Comparison of ENCODE assay signal across 18 mouse cellular contexts in the genomic region with DNA sequence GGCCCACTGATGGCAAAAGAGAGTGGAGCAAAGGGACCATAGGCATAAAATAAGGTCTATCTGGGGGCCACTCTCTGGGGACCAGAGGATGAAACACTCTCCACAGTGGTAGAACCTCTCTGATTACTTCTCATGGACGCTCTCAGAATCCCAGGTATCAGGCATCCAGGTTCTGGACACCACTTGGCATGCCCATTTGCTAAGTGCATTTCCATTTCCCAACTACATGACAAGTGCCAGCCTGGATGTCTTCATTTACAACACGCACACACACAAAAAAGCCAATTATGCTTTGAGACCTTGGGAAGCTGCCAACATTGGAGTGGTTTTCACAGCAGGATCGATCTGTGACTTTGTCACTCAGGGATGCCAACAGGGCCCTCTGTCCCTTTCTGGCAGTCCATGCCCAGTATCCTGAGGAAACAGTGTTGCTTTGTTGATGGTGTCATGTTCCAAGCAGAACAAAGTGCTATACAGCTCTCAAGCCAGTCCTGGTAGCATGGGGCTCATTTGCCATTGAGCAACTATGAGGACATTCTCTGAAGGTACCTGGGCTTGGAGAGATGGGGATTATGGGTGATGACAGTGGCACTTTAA.
DNase-seq lines count a peak whose midpoint lies in the region; ATAC-seq and TF ChIP-seq lines count a peak whose summit lies in the region.
"Had no signal": no experiment of that assay in that cellular context is flagged by ENCODE, and none has a peak within 500 bp of the region (broad histone marks: within the 10 kb centered on the region; RNA-seq: fewer than 3 reads in every experiment).

No protein-coding gene starts in this region.

- TF ChIP-seq CTCF in midbrain, postnatal 0 days (IDR thresholded peaks at IDR 0.05): no peak

- no peak overlapping the region for H3K4me2 ChIP-seq in hindbrain, embryonic 14.5 days (replicated peaks)
- no peak overlapping the region for H3K4me2 ChIP-seq in hindbrain, embryonic 12.5 days (replicated peaks)
- no peak overlapping the region for H3K4me2 ChIP-seq in midbrain, embryonic 11.5 days
- no peak overlapping the region for H3K4me2 ChIP-seq in midbrain, embryonic 13.5 days (replicated peaks)
- no peak overlapping the region for H3K4me2 ChIP-seq in midbrain, postnatal 0 days (ENCODE audit: low read depth, low read length, poor library complexity, severe bottlenecking)
- H3K4me2 ChIP-seq: embryonic facial prominence, embryonic 15.5 days; intestine, embryonic 15.5 days; midbrain, embryonic 12.5 days; neural tube, embryonic 13.5 days had no signal

- H3K9me3 ChIP-seq in hindbrain, embryonic 14.5 days (ENCODE audit: control insufficient read depth, low read length): no peaks in the 10 kb centered on the region
- no peaks in the 10 kb centered on the region for H3K9me3 ChIP-seq in hindbrain, embryonic 12.5 days (replicated peaks)
- no peaks in the 10 kb centered on the region for H3K9me3 ChIP-seq in midbrain, embryonic 11.5 days (ENCODE audit: control insufficient read depth, low read length)
- no peaks in the 10 kb centered on the region for H3K9me3 ChIP-seq in midbrain, embryonic 13.5 days
- H3K9me3 ChIP-seq in midbrain, postnatal 0 days (ENCODE audit: low read length): no peaks in the 10 kb centered on the region
- H3K9me3 ChIP-seq: embryonic facial prominence, embryonic 15.5 days; intestine, embryonic 15.5 days; midbrain, embryonic 12.5 days; neural tube, embryonic 13.5 days had no signal

- H3K36me3 ChIP-seq in hindbrain, embryonic 14.5 days (replicated peaks; ENCODE audit: control insufficient read depth, insufficient read depth): peaks cover 33% of the 10 kb centered on the region
- H3K36me3 ChIP-seq in hindbrain, embryonic 12.5 days: peaks cover 52% of the 10 kb centered on the region
- H3K36me3 ChIP-seq in midbrain, embryonic 11.5 days (ENCODE audit: control insufficient read depth, insufficient read depth, low read length): peaks cover 7% of the 10 kb centered on the region; the same call in 1 of the 2 replicates
- peaks cover 67% of the 10 kb centered on the region for H3K36me3 ChIP-seq in midbrain, embryonic 13.5 days
- H3K36me3 ChIP-seq in midbrain, postnatal 0 days (ENCODE audit: insufficient read depth, low read length): peaks cover 18% of the 10 kb centered on the region
- H3K36me3 ChIP-seq: embryonic facial prominence, embryonic 15.5 days; intestine, embryonic 15.5 days had no signal

- H3K27ac ChIP-seq in hindbrain, embryonic 14.5 days: no peak overlapping the region
- no peak overlapping the region for H3K27ac ChIP-seq in hindbrain, embryonic 12.5 days
- H3K27ac ChIP-seq in midbrain, embryonic 11.5 days (ENCODE audit: low read depth, low read length): no peak overlapping the region
- H3K27ac ChIP-seq in midbrain, embryonic 13.5 days: no peak overlapping the region
- H3K27ac ChIP-seq in midbrain, postnatal 0 days (ENCODE audit: low read depth, low read length): no peak overlapping the region
- H3K27ac ChIP-seq: embryonic facial prominence, embryonic 15.5 days; intestine, embryonic 15.5 days; kidney, postnatal 0 days; liver, embryonic 14.5 days; midbrain, embryonic 12.5 days; neural tube, embryonic 13.5 days had no signal

- no peak overlapping the region for H3K4me3 ChIP-seq in hindbrain, embryonic 14.5 days (replicated peaks; ENCODE audit: low read length)
- H3K4me3 ChIP-seq in hindbrain, embryonic 12.5 days: no peak overlapping the region
- no peak overlapping the region for H3K4me3 ChIP-seq in midbrain, embryonic 11.5 days (ENCODE audit: low read depth, low read length)
- no peak overlapping the region for H3K4me3 ChIP-seq in midbrain, embryonic 13.5 days (replicated peaks)
- H3K4me3 ChIP-seq in midbrain, postnatal 0 days (ENCODE audit: low read depth, low read length): no peak overlapping the region
- H3K4me3 ChIP-seq: embryonic facial prominence, embryonic 15.5 days; intestine, embryonic 15.5 days; midbrain, embryonic 12.5 days; neural tube, embryonic 13.5 days had no signal

- ATAC-seq in hindbrain, embryonic 14.5 days (ENCODE audit: low FRiP score): peak; percentile 74; the same call in 1 of the 2 replicates
- ATAC-seq in hindbrain, embryonic 12.5 days (ENCODE audit: low FRiP score): no peak
- no peak for ATAC-seq in midbrain, embryonic 11.5 days (ENCODE audit: low FRiP score)
- ATAC-seq in midbrain, embryonic 13.5 days: no peak
- peak; percentile 45; the same call in 1 of the 2 replicates for ATAC-seq in midbrain, postnatal 0 days (ENCODE audit: low FRiP score)
- ATAC-seq: intestine, embryonic 15.5 days had no signal

- 71% methylated on average over 3 of the region's 3 CpGs for WGBS in hindbrain, embryonic 14.5 days
- WGBS in hindbrain, embryonic 12.5 days: 85% methylated on average over 3 of the region's 3 CpGs
- 91% methylated on average over 3 of the region's 3 CpGs for WGBS in midbrain, embryonic 11.5 days
- WGBS in midbrain, embryonic 13.5 days: 90% methylated on average over 3 of the region's 3 CpGs
- WGBS in midbrain, postnatal 0 days: 66% methylated on average over 3 of the region's 3 CpGs

- DNase-seq in cerebellum, adult 9-10 months: peak; percentile 16
- DNase-seq in cerebellum, postnatal 36 days: no peak
- peak; percentile 33 for DNase-seq in hindbrain, embryonic 14.5 days (ENCODE audit: low spot score)
- DNase-seq in midbrain, embryonic 11.5 days (ENCODE audit: low spot score, missing footprints): peak; percentile 35
- peak; percentile 76 for DNase-seq in midbrain, postnatal 0 days (ENCODE audit: low spot score)
- no peak for DNase-seq in retina, postnatal 1 day
- DNase-seq: adrenal gland, adult 2 months; heart, postnatal 10 days; lung, postnatal 14 days; thymus, postnatal 4 days had no signal

- no peaks in the 10 kb centered on the region for H3K27me3 ChIP-seq in hindbrain, embryonic 14.5 days (ENCODE audit: control insufficient read depth, insufficient read depth, low read length)
- H3K27me3 ChIP-seq in hindbrain, embryonic 12.5 days: no peaks in the 10 kb centered on the region
- no peaks in the 10 kb centered on the region for H3K27me3 ChIP-seq in midbrain, embryonic 11.5 days (ENCODE audit: control insufficient read depth, insufficient read depth, low read length)
- no peaks in the 10 kb centered on the region for H3K27me3 ChIP-seq in midbrain, embryonic 13.5 days
- no peaks in the 10 kb centered on the region for H3K27me3 ChIP-seq in midbrain, postnatal 0 days (ENCODE audit: insufficient read depth, low read length)
- H3K27me3 ChIP-seq: embryonic facial prominence, embryonic 15.5 days; intestine, embryonic 15.5 days; midbrain, embryonic 12.5 days; neural tube, embryonic 13.5 days had no signal

- H3K4me1 ChIP-seq in hindbrain, embryonic 14.5 days (replicated peaks; ENCODE audit: control insufficient read depth, insufficient read depth, low read length): no peaks in the 10 kb centered on the region
- no peaks in the 10 kb centered on the region for H3K4me1 ChIP-seq in hindbrain, embryonic 12.5 days
- H3K4me1 ChIP-seq in midbrain, embryonic 11.5 days (ENCODE audit: control insufficient read depth, insufficient read depth, low read length): no peaks in the 10 kb centered on the region
- no peaks in the 10 kb centered on the region for H3K4me1 ChIP-seq in midbrain, embryonic 13.5 days (replicated peaks)
- no peaks in the 10 kb centered on the region for H3K4me1 ChIP-seq in midbrain, postnatal 0 days (ENCODE audit: insufficient read depth, low read length)
- H3K4me1 ChIP-seq: intestine, embryonic 15.5 days; midbrain, embryonic 12.5 days; neural tube, embryonic 13.5 days had no signal

- no peak overlapping the region for H3K9ac ChIP-seq in hindbrain, embryonic 14.5 days
- no peak overlapping the region for H3K9ac ChIP-seq in hindbrain, embryonic 12.5 days
- H3K9ac ChIP-seq in midbrain, embryonic 11.5 days (ENCODE audit: low read length): no peak overlapping the region
- H3K9ac ChIP-seq in midbrain, embryonic 13.5 days (replicated peaks): no peak overlapping the region
- no peak overlapping the region for H3K9ac ChIP-seq in midbrain, postnatal 0 days (replicated peaks; ENCODE audit: low read length, poor library complexity, severe bottlenecking)
- H3K9ac ChIP-seq: embryonic facial prominence, embryonic 15.5 days; intestine, embryonic 15.5 days; liver, embryonic 14.5 days; midbrain, embryonic 12.5 days; neural tube, embryonic 13.5 days had no signal

Comparison
In these comparisons a context has a peak if more than half of its experiments do, and no peak if none do; other contexts are left out.
1. DNase-seq: peak in cerebellum, adult 9-10 months (single experiment), hindbrain, embryonic 14.5 days (single experiment), midbrain, embryonic 11.5 days (single experiment) and midbrain, postnatal 0 days (single experiment); none in cerebellum, postnatal 36 days (0 of 2) and retina, postnatal 1 day (single experiment).
2. ATAC-seq: peak in hindbrain, embryonic 14.5 days (single experiment) and midbrain, postnatal 0 days (single experiment); none in hindbrain, embryonic 12.5 days (single experiment), midbrain, embryonic 11.5 days (single experiment) and midbrain, embryonic 13.5 days (single experiment).